Mouse (Mus musculus) limb, embryonic 13.5 days (tissue): ENCODE results near the gene Gatad1. TPM values are rescaled to one million over a fixed set of nuclear protein-coding genes. Genes with fewer than 3 reads are reported as not detected.
A peak's percentile ranks its signal among the peaks of the same experiment; 100 is the strongest.
"Not testable (repeated sequence)": the region's sequence is repeated elsewhere in the genome, so short reads cannot be mapped to it uniquely, and the experiment has no call there.

Source experiments
- ATAC-seq: fragments of 200-750 bp; cut with Nextera tagmentation; 2 replicates; pipeline ENCODE4 v1.8.0; 2017; ENCODE audit warnings: low read depth, moderate number of reproducible peaks, moderate TSS enrichment; ENCODE audit not compliant: low FRiP score
- H3K27ac ChIP-seq: fragments of 300-500 bp; sonication (generic); 2 replicates; pipeline ENCODE4 v1.5.1; 2015; ENCODE audit warnings: inconsistent platforms, mild to moderate bottlenecking, moderate library complexity
- H3K27me3 ChIP-seq: fragments of 300-500 bp; sonication (generic); 2 replicates; pipeline ENCODE4 v1.6.1; 2015; ENCODE audit warnings: mild to moderate bottlenecking, inconsistent platforms
- H3K36me3 ChIP-seq: fragments of 300-500 bp; sonication (generic); 2 replicates; pipeline ENCODE4 v1.6.1; 2015; ENCODE audit warnings: inconsistent platforms, mild to moderate bottlenecking, moderate library complexity
- H3K4me1 ChIP-seq: fragments of 300-500 bp; sonication (generic); 2 replicates; pipeline ENCODE4 v1.6.1; 2015; ENCODE audit warnings: inconsistent platforms
- H3K4me2 ChIP-seq: fragments of 300-500 bp; sonication (generic); replicated peaks from 2 replicates; pipeline ENCODE4 v1.6.1; 2015; ENCODE audit warnings: inconsistent platforms, mild to moderate bottlenecking, moderate library complexity
- H3K4me3 ChIP-seq: fragments of 300-500 bp; sonication (generic); 2 replicates; pipeline ENCODE4 v1.5.1; 2015; ENCODE audit warnings: moderate library complexity, mild to moderate bottlenecking, inconsistent platforms
- H3K9ac ChIP-seq: fragments of 300-500 bp; sonication (generic); 2 replicates; pipeline ENCODE4 v1.6.1; 2015; ENCODE audit warnings: mild to moderate bottlenecking, inconsistent platforms
- H3K9me3 ChIP-seq: fragments of 300-500 bp; sonication (generic); 2 replicates; pipeline ENCODE4 v1.6.1; 2016; ENCODE audit warnings: inconsistent platforms
- WGBS: fragments of 180-500 bp; shearing (Covaris S2); methylation state at CpG from one replicate; pipeline ENCODE4 v1.1.7; 2015; 5-methylcytosine and 5-hydroxymethylcytosine counted together
- polyA plus RNA-seq: library from polyadenylated mRNA; unstranded; fragments of >200 nt; fragmentation: Nextera tagmentation; extraction: Ambion mirVana; gene quantifications from 2 replicates; pipeline ENCODE4 v1.2.1, GENCODE M21; 2015

Gatad1 gene
- polyA plus RNA-seq, 1 experiment from 2014 or later = 60.8 TPM

GRCm38 (mm10) chr5:3633315-3633714 is 23.7 kb downstream of the Gatad1 start:
- peaks cover 29% of the 10 kb centered on the region for H3K36me3 ChIP-seq
- 72% methylated on average over 13 of the region's 13 CpGs for WGBS
- peaks cover 8% of the 10 kb centered on the region for H3K4me1 ChIP-seq
- H3K9me3 ChIP-seq = no peaks in the 10 kb centered on the region
- no peak overlapping the region for H3K9ac ChIP-seq
- H3K27ac ChIP-seq = no peak overlapping the region
- no peak overlapping the region for H3K4me2 ChIP-seq
- no peak overlapping the region for H3K4me3 ChIP-seq
- ATAC-seq = peak; percentile 59; the same call in 1 of the 2 replicates
- H3K27me3 ChIP-seq = no peaks in the 10 kb centered on the region

DNA sequence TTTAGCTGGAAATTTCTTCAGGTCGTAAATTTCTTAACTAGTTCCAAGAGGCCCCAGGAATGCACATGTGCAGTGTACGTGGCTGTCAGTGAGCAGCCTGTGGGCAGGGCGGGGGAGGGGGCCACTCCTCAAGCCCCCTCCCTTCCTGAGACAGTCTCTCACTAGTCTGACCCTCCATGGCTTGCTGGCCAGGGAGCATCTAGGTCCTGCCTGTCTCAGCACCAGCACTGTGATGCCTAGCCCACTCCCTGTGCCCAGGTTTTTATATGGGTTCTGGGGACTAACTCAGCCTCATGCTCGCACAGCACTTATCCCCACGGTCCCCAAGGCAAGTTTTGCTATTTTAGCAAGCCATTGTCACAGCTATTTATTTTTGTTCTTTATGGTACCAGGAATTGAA is 24.7 kb downstream of the Gatad1 start:
- peaks cover 8% of the 10 kb centered on the region for H3K4me1 ChIP-seq
- ATAC-seq = no peak
- H3K4me2 ChIP-seq = no peak overlapping the region
- H3K27ac ChIP-seq = no peak overlapping the region
- WGBS = 49% methylated on average over 5 of the region's 5 CpGs
- H3K9me3 ChIP-seq = no peaks in the 10 kb centered on the region
- peaks cover 32% of the 10 kb centered on the region for H3K36me3 ChIP-seq
- H3K9ac ChIP-seq = no peak overlapping the region
- no peak overlapping the region for H3K4me3 ChIP-seq
- no peaks in the 10 kb centered on the region for H3K27me3 ChIP-seq

- no peak for ATAC-seq
- Histone ChIP-seq H3K36me3 (peaks cover 37% of the 10 kb centered on the region), H3K4me3 (no peak overlapping the region), H3K9me3 (no peaks in the 10 kb centered on the region), H3K27ac (no peak overlapping the region), H3K4me1 (peaks cover 8% of the 10 kb centered on the region), H3K27me3 (no peaks in the 10 kb centered on the region), H3K9ac (no peak overlapping the region), H3K4me2 (no peak overlapping the region)
- 53% methylated on average over 16 of the region's 16 CpGs for WGBS
These were observed 25.3 kb downstream of the Gatad1 start for GRCm38 (mm10) chr5:3631512-3632271.

DNA sequence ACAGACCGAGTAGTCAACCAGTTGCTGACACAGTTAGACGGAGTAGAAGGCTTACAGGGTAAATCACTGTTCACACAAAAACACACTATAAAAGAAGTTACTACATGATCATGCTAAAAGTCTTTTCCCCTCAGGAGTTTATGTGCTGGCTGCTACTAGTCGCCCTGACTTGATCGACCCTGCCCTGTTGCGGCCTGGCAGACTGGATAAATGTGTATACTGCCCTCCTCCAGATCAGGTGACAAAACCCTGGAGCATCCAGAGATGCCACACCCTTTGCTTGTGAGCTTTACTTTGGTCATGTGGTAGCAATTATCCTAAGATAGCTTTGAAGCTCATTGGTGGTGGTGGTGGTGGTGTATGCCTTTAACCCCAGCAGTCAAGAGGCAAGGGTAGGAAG is 26.9 kb downstream of the Gatad1 start:
- no peaks in the 10 kb centered on the region for H3K27me3 ChIP-seq
- H3K27ac ChIP-seq = no peak overlapping the region
- peaks cover 8% of the 10 kb centered on the region for H3K4me1 ChIP-seq
- H3K4me2 ChIP-seq = no peak overlapping the region
- no peak overlapping the region for H3K9ac ChIP-seq
- no peak for ATAC-seq
- no peaks in the 10 kb centered on the region for H3K9me3 ChIP-seq
- H3K36me3 ChIP-seq = peaks cover 49% of the 10 kb centered on the region
- WGBS = 79% methylated on average over 5 of the region's 5 CpGs
- no peak overlapping the region for H3K4me3 ChIP-seq

DNA sequence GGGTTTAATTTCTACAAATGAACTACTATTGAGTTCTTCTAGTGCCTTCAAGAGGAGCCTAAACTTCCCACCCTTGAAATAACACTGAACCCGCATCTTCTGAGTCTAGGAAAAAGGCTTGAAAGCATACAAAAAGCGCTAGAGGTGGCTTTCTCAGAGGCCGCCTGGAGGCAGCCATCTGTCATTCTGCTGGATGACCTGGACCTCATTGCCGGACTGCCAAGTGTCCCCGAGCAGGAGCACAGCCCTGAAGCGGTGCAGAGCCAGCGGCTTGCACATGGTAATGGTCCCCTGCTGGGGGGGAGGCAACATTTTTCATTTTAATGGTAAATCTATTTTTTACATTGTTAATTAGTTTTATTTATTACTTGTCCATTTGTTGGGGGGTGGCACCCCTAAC is 36.5 kb downstream of the Gatad1 start:
- H3K4me2 ChIP-seq = no peak overlapping the region
- H3K4me1 ChIP-seq = no peaks in the 10 kb centered on the region
- no peak for ATAC-seq
- H3K9ac ChIP-seq = no peak overlapping the region
- H3K27me3 ChIP-seq = no peaks in the 10 kb centered on the region
- H3K27ac ChIP-seq = no peak overlapping the region
- peaks cover 63% of the 10 kb centered on the region for H3K36me3 ChIP-seq
- no peaks in the 10 kb centered on the region for H3K9me3 ChIP-seq
- H3K4me3 ChIP-seq = no peak overlapping the region
- 87% methylated on average over 7 of the region's 7 CpGs for WGBS

DNA sequence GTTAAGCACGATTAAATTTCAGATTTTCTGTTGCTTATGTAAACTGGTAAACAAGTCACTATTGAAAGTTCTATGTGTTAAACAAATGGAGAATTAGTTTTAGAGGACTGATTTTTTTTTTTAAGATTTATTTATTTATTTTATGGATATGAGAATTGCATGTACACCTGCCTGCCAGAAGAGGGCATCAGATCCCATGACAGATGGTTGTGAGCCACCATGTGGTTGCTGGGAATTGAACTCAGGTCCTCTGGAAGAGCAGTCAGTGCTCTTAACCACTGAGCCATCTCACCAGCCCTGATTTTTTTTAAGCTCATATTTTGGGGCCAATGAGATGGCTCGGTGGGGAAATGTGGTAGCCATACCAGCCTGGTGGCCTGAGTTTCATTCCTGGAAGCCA is 45.1 kb downstream of the Gatad1 start:
- not testable (repeated sequence) for ATAC-seq, H3K9ac ChIP-seq, H3K4me1 ChIP-seq, H3K4me2 ChIP-seq, H3K9me3 ChIP-seq, H3K4me3 ChIP-seq, H3K27me3 ChIP-seq, H3K27ac ChIP-seq
- peaks cover 58% of the 10 kb centered on the region for H3K36me3 ChIP-seq
- WGBS = 87% methylated on average over 2 of the region's 2 CpGs

GRCm38 (mm10) chr5:3609241-3609640 is 47.7 kb downstream of the Gatad1 start:
- peaks cover 57% of the 10 kb centered on the region for H3K36me3 ChIP-seq
- no peak overlapping the region for H3K4me2 ChIP-seq
- H3K9me3 ChIP-seq = peaks cover 5% of the 10 kb centered on the region; the same call in 1 of the 2 replicates
- no peak for ATAC-seq
- H3K27me3 ChIP-seq = no peaks in the 10 kb centered on the region
- H3K27ac ChIP-seq = no peak overlapping the region
- WGBS = 95% methylated on average over 7 of the region's 7 CpGs
- no peaks in the 10 kb centered on the region for H3K4me1 ChIP-seq
- no peak overlapping the region for H3K4me3 ChIP-seq
- H3K9ac ChIP-seq = no peak overlapping the region

DNA sequence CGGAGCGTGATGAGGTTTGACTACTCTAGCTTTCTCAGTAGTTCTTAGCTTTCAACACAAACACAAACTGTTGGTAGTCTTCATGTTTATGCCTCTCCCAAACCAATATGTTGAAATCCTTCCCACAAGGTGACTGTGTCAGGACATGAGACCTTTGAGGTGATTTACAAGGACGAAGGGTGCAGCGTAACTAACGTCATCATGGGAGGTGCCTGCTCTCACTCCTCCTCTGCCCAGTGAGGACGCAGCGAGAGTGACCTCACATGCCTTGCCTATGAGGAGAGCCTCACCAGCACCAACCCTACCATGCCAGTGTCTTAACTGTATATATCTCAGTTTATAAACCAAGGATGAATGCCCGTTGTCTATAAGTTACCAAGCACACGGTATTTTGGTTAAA is 49.9 kb downstream of the Gatad1 start:
- H3K4me1 ChIP-seq = no peaks in the 10 kb centered on the region
- no peak overlapping the region for H3K27ac ChIP-seq
- no peak for ATAC-seq
- H3K27me3 ChIP-seq = no peaks in the 10 kb centered on the region
- WGBS = 93% methylated on average over 9 of the region's 9 CpGs
- H3K9me3 ChIP-seq = peaks cover 3% of the 10 kb centered on the region; the same call in 1 of the 2 replicates
- no peak overlapping the region for H3K4me3 ChIP-seq
- no peak overlapping the region for H3K9ac ChIP-seq
- peaks cover 54% of the 10 kb centered on the region for H3K36me3 ChIP-seq
- no peak overlapping the region for H3K4me2 ChIP-seq

DNA sequence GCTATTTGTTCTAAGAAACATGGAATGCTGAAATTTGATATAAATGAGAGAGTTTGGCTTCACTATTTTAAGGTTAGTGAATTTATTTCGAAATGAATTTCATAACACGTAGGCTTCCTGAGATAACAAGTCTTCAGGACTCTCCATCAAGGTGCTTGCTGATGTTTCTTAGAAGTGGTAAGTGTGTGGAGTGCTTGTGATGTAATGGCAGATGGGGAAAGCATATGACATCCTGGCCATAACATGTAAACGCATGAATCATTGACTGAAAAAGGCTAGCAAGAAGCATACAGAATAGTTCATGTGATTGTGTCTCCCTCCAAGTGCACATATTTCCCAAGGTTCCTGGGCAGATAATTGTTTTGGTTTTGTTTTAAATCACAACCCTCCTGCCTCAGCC is 56.2 kb downstream of the Gatad1 start:
- H3K4me2 ChIP-seq = no peak overlapping the region
- peaks cover 17% of the 10 kb centered on the region for H3K36me3 ChIP-seq
- ATAC-seq = no peak
- H3K9me3 ChIP-seq = no peaks in the 10 kb centered on the region
- no peak overlapping the region for H3K27ac ChIP-seq
- WGBS = 90% methylated on average over 3 of the region's 3 CpGs
- no peak overlapping the region for H3K9ac ChIP-seq
- no peaks in the 10 kb centered on the region for H3K27me3 ChIP-seq
- peaks cover 5% of the 10 kb centered on the region; the same call in 1 of the 2 replicates for H3K4me1 ChIP-seq
- no peak overlapping the region for H3K4me3 ChIP-seq

- Histone ChIP-seq H3K9me3 (no peaks in the 10 kb centered on the region), H3K36me3 (peaks cover 12% of the 10 kb centered on the region), H3K27me3 (no peaks in the 10 kb centered on the region), H3K4me2 (no peak overlapping the region), H3K4me1 (peaks cover 6% of the 10 kb centered on the region), H3K27ac (no peak overlapping the region), H3K4me3 (no peak overlapping the region), H3K9ac (no peak overlapping the region)
- no peak for ATAC-seq
- WGBS = 77% methylated on average over 1 of the region's 1 CpGs
These were observed 56.7 kb downstream of the Gatad1 start for GRCm38 (mm10) chr5:3600298-3600697.

DNA sequence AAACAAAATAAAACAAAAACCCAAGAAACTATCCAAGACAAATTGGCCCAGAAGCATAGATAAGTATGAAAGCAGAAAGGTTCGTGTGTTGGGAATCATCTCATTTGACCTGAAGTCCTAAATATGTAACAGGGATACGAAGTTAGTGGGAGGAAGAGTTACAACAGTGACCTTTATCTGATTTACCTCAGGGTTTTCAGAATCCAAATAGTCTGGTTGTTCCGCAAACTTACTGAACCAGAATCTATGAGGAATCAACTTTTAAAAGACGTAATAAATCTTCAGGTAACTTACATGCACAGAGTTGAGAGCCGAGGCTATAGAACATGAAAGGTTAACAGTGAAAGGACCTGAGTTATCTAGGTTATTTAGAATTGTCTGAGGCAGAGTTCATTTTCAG is 58.2 kb downstream of the Gatad1 start:
- H3K4me3 ChIP-seq = no peak overlapping the region
- 88% methylated on average over 5 of the region's 5 CpGs for WGBS
- ATAC-seq = no peak
- H3K4me1 ChIP-seq = peaks cover 16% of the 10 kb centered on the region
- no peak overlapping the region for H3K9ac ChIP-seq
- no peaks in the 10 kb centered on the region for H3K27me3 ChIP-seq
- H3K4me2 ChIP-seq = no peak overlapping the region
- H3K36me3 ChIP-seq = peaks cover 1% of the 10 kb centered on the region; the same call in 1 of the 2 replicates
- no peaks in the 10 kb centered on the region for H3K9me3 ChIP-seq
- H3K27ac ChIP-seq = no peak overlapping the region

DNA sequence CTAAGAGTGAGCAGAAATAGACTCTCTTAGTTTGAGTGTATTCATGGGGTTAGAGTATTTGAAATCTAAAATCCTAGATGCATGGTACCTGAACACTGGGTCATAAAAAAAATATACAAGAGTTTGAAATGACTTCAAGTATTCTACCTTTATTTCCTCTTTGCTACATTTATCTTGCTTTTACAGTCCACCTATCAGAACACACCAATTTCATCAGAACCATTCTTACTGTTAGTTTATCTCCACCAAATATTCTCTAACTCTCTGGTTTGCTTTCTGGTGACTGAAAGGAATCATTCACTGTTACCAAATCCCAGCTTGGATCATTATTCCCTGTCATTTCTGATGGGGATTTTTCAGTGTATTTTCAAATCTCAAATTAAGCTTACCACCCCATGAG is 59.8 kb downstream of the Gatad1 start:
- Histone ChIP-seq H3K9me3 (no peaks in the 10 kb centered on the region), H3K4me3 (peak overlapping the region; percentile 83), H3K27me3 (no peaks in the 10 kb centered on the region), H3K27ac (no peak overlapping the region), H3K9ac (peak overlapping the region; percentile 79; the same call in 1 of the 2 replicates), H3K36me3 (0 out of 2 replicates have a peak, but pooled peaks cover 1% of the 10 kb centered on the region), H3K4me2 (peak overlapping the region; percentile 89), H3K4me1 (peaks cover 16% of the 10 kb centered on the region)
- no peak for ATAC-seq

GRCm38 (mm10) chr5:3596399-3596766 is 60.6 kb downstream of the Gatad1 start, which contains the start of gene Rbm48:
TSS of gene Rbm48 (minus strand) at chr5:3596585.
- Histone ChIP-seq H3K4me2 (peak within 1 kb of the TSS; percentile 89), H3K4me3 (peak within 1 kb of the TSS; percentile 83), H3K36me3 (peaks cover 9% of the 10 kb centered on the region), H3K9ac (peak within 1 kb of the TSS; percentile 79), H3K4me1 (peaks cover 16% of the 10 kb centered on the region), H3K27ac (peak within 1 kb of the TSS; percentile 58; the same call in 1 of the 2 replicates), H3K9me3 (no peaks in the 10 kb centered on the region), H3K27me3 (no peaks in the 10 kb centered on the region)
- WGBS = 0% methylated on average over 31 of the region's 31 CpGs
- peak; percentile 86 for ATAC-seq
